Mouse (Mus musculus): ENCODE measurements around the gene Mmachc. TPM values are rescaled to one million over a fixed set of nuclear protein-coding genes. Genes with fewer than 3 reads are reported as not detected.
"Not testable (repeated sequence)": the region's sequence is repeated elsewhere in the genome, so short reads cannot be mapped to it uniquely, and the experiment has no call there.

The Mmachc gene
- total RNA-seq, 2 experiments from 2014 or later = 18.0 to 18.3 TPM

- no peak for DNase-seq (ENCODE audit: extremely low spot score in 1 of 2, low spot score in 1 of 2)
Observed at GRCm38 (mm10) chr4:116693785-116694184, 14.4 kb downstream of the Mmachc start.

- no peak for DNase-seq (ENCODE audit: extremely low spot score in 1 of 2, low spot score in 1 of 2)
Observed at GRCm38 (mm10) chr4:116692146-116692545, 16.1 kb downstream of the Mmachc start.

- DNase-seq (ENCODE audit: extremely low spot score in 1 of 2, low spot score in 1 of 2) = no peak
Observed at GRCm38 (mm10) chr4:116689309-116689876, 18.8 kb downstream of the Mmachc start.

GRCm38 (mm10) chr4:116687041-116687440 is 21.2 kb downstream of the Mmachc start:
- DNase-seq (ENCODE audit: extremely low spot score in 1 of 2, low spot score in 1 of 2) = no peak

GRCm38 (mm10) chr4:116685402-116686061 is 22.7 kb downstream of the Mmachc start, which contains the start of gene Prdx1:
Gene Prdx1 (plus strand): TSS chr4:116685544.
- peak; percentile 87 to 92 for DNase-seq (ENCODE audit: extremely low spot score in 1 of 2, low spot score in 1 of 2)

GRCm38 (mm10) chr4:116684665-116685064 is 23.5 kb downstream of the Mmachc start:
- no peak for DNase-seq (ENCODE audit: extremely low spot score in 1 of 2, low spot score in 1 of 2)

- no peak for DNase-seq (ENCODE audit: extremely low spot score in 1 of 2, low spot score in 1 of 2)
Observed at GRCm38 (mm10) chr4:116683957-116684356, 24.2 kb downstream of the Mmachc start.

GRCm38 (mm10) chr4:116680521-116680920 is 27.7 kb downstream of the Mmachc start:
- DNase-seq (ENCODE audit: extremely low spot score in 1 of 2, low spot score in 1 of 2) = not testable (repeated sequence)

- DNase-seq (ENCODE audit: extremely low spot score in 1 of 2, low spot score in 1 of 2) = no peak
Observed at GRCm38 (mm10) chr4:116679141-116679540, 29.1 kb downstream of the Mmachc start.

- no peak for DNase-seq (ENCODE audit: extremely low spot score in 1 of 2, low spot score in 1 of 2)
Observed at GRCm38 (mm10) chr4:116677808-116678207, 30.4 kb downstream of the Mmachc start.

- DNase-seq (ENCODE audit: extremely low spot score in 1 of 2, low spot score in 1 of 2) = no peak
Observed at GRCm38 (mm10) chr4:116676027-116676426, 32.2 kb downstream of the Mmachc start.

GRCm38 (mm10) chr4:116674761-116675160 is 33.4 kb downstream of the Mmachc start:
- DNase-seq (ENCODE audit: extremely low spot score in 1 of 2, low spot score in 1 of 2) = not testable (repeated sequence)

- no peak for DNase-seq (ENCODE audit: extremely low spot score in 1 of 2, low spot score in 1 of 2)
Observed at GRCm38 (mm10) chr4:116672785-116673184, 35.4 kb downstream of the Mmachc start.

GRCm38 (mm10) chr4:116669291-116669690 is 38.9 kb downstream of the Mmachc start:
- DNase-seq (ENCODE audit: extremely low spot score in 1 of 2, low spot score in 1 of 2) = no peak

GRCm38 (mm10) chr4:116668145-116668544 is 40.1 kb downstream of the Mmachc start:
- no peak for DNase-seq (ENCODE audit: extremely low spot score in 1 of 2, low spot score in 1 of 2)

GRCm38 (mm10) chr4:116666625-116667024 is 41.6 kb downstream of the Mmachc start:
- no peak for DNase-seq (ENCODE audit: extremely low spot score in 1 of 2, low spot score in 1 of 2)

GRCm38 (mm10) chr4:116661998-116662397 is 46.2 kb downstream of the Mmachc start:
- DNase-seq (ENCODE audit: extremely low spot score in 1 of 2, low spot score in 1 of 2) = no peak

- DNase-seq (ENCODE audit: extremely low spot score in 1 of 2, low spot score in 1 of 2) = no peak
Observed at GRCm38 (mm10) chr4:116660829-116661228, 47.4 kb downstream of the Mmachc start.

- DNase-seq (ENCODE audit: extremely low spot score in 1 of 2, low spot score in 1 of 2) = not testable (repeated sequence)
Observed at GRCm38 (mm10) chr4:116659916-116660315, 48.3 kb downstream of the Mmachc start.

- DNase-seq (ENCODE audit: extremely low spot score in 1 of 2, low spot score in 1 of 2) = no peak
Observed at GRCm38 (mm10) chr4:116659474-116659873, 48.7 kb downstream of the Mmachc start.

- no peak for DNase-seq (ENCODE audit: extremely low spot score in 1 of 2, low spot score in 1 of 2)
Observed at GRCm38 (mm10) chr4:116657971-116658370, 50.2 kb downstream of the Mmachc start.

GRCm38 (mm10) chr4:116655658-116656057 is 52.5 kb downstream of the Mmachc start:
- DNase-seq (ENCODE audit: extremely low spot score in 1 of 2, low spot score in 1 of 2) = no peak
